Mouse (Mus musculus): ENCODE data around the gene Ube2v1. TPM values are rescaled to one million over a fixed set of nuclear protein-coding genes. Genes with fewer than 3 reads are reported as not detected.

The Ube2v1 gene
- total RNA-seq, 2 experiments from 2014 or later: 158 to 180 TPM

DNA sequence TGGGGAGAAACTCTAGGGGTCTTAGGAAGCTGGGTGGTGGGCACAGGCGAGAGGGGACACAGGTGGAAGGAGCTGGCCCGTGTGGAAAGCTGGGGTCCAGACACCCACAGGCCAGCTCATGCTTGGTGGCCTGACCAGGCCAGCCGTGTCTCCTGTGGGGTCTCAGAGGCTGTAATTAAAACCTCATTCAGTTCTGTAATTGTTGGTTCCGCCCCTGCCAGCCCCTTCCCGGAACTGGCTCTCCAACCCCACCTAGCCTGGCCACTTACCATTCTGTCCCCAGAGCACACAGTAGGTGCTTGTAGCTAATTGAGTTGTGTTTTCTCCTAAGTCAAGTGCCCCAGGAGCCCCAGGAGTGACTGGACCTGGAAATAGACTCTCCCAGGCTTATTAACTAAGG, 32.7 kb downstream of the Ube2v1 start:
- intact Hi-C loops (cut with DNase I; ENCODE audit: low total_unique reads): no loop called here

DNA sequence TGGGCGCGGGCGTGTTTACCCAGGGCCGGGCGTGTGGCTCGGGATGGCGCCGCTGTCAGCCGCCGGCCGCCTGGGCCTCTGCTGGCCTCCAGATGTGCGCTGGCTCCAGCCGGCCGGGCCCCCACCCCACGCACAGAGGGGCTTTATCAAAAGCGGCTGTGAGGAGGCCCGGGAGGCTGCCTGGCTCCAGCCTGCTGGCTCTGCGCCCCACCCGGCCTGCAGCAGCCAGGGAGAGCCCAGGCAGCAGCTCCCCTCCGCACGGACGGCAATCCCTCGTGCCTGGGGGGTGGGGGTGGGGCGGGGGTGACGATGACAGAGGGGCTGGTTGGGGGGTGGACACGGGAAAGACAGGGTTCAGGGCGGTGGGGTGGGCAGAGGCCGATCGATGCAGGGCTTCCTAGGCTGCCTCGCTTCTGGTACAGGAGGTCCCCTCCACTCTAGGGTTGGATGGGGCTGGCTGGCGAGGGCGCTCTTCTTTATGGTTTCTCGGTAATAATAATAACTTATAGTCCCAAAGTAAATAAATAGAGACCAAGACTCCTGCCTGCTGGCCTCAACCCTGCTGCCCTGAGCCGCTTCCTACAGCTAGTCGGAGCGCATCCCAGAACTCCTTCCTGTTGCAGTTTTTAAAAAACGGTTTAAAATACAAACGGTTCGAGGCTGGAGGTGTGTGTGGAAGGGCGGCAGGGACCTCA, 34.3 kb downstream of the Ube2v1 start:
- DNase-seq: peak; percentile 72

More for the DNA sequence above, 32.7 kb downstream of the Ube2v1 start:
- no peak for DNase-seq

DNA sequence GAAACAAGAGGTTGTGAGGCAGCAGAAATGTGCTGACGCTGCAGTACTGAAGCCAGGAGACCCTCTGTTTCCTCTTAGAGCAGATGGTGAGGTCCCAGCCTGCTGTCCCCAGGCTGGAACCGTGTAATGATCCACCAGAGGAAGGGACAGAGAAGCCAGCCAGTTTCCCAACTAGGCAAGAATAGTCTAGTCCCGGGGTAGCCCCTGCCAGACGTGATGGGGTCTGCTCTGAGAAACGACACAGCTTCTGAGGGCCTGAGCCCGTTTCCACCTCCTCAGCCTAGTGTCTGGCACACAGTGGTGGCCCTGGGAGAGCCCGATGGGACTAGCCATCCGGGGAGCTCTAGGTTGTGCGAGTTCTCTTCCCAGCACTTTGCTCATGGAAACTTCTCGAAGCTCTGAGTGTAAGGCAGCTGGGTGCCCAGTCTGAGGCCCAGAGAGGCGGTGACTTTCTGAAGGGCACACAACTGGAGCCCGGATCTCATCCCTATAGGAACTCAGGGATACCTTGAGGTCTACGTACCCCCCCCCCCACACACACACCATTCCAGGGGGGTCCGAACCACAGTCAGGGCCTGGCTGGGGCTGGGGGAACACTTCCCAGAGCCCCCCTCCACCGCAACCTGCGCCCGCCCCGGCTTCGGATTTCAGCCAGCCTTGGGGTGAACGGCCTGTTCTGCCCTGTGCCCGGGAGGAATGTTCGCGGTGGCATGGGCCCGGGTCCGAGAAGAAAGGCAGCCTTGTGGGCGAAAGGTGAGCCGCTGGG, 35.0 kb downstream of the Ube2v1 start:
- intact Hi-C loops (cut with DNase I; ENCODE audit: low total_unique reads): no loop called here
- DNase-seq: no peak

More for the DNA sequence above, 34.3 kb downstream of the Ube2v1 start:
- intact Hi-C loops (cut with DNase I; ENCODE audit: low total_unique reads): no loop called here

DNA sequence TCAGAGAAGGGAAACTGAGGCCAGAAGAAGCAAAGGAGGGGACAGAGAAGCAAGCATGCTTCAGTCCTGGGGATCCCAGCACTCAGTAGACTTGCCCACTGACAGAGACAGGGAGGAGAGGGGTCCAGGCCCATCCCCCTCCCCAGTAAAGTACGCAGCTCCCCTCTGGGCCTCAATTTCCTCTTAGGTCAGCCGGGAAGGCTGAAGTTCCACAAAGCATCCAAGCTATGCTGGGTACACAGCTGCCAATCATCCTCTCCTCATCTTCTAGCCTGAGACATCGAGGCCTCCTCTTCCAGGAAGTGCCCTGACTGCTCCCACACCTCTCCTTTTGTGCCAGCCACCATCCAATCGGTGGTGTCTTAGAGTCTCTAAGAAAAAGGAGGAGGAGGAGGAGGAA, 35.6 kb downstream of the Ube2v1 start:
- intact Hi-C loops (cut with DNase I; ENCODE audit: low total_unique reads): no loop called here
- DNase-seq: no peak

DNA sequence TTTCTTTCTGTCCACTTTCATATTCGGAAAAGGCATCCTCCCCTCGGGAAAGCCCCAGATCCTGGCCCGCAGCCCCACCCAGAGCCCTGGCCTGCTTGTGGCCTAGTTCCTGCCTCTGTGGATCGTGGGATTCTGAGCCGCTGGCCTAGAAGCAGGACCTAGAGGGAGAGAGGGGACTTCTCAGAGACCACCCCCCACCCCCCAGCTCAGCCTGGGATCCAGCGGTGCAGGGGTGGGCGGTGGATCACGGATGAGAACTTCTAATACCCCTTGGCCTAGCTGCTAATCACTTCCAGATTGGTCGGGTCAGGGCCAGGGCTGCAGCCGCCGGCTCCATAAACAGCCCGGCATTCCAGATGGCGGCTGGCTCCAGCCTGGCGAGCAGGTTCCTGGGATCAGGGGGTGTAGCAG, 36.1 kb downstream of the Ube2v1 start:
- intact Hi-C loops (cut with DNase I; ENCODE audit: low total_unique reads): no loop called here
- DNase-seq: peak; percentile 79

DNA sequence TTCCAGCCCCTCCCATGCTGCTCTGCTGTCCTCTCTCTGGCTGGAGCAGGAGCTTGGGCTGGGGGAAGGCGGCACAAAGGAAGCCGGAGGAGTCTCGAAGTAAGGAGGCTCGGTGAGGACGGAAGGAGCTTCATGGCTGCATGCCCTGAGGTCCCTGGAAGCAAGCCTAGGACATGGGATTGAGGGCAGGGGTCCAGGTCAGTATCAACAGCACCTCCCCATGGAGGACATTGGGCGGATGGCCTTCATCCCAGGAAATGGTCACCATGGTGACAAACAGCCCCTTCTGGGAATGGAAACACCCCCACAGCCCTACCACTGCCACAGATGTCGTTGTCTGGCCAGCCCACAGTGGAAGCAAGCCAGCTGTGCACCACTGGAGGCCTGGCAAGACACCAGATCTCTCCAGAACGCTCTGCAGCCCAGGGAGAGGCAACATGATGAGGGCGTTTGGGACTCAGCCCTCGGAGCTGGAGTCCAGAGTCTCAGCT, 37.4 kb downstream of the Ube2v1 start:
- peak; percentile 89 for DNase-seq
- intact Hi-C loops (cut with DNase I; ENCODE audit: low total_unique reads): no loop called here

DNA sequence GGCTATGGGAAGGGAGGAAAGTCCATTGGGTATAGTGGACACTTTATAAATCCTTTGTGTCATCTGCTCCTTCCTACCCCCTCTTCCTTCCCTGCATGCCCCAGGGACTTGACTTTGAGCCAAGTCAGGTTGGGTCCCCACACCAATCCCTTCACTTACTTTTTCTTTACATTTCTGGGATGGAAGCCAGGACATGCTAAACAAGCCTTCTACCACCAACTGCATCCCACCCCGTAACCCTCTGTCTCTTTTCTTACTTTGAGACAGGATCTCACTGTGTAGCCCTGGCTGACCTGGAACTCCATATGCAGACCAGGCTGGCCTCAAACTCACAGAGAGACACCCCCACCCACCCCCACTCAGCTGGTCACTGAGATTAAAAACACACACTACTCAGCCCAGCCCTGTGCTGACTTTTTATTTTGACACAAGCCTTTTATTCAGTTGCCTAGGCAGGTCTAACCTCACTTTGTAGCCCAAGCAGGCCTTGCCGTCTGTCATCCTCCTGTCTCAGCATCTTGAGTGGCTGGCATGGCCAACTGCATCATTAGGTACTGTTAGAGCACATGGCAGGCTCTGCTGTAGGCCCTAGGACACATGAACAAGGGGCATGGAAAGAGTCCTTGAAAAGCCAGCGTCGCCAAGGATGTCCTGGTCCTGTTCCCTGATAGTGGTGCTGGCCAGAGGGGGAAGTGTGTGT, 38.2 kb downstream of the Ube2v1 start:
- DNase-seq: no peak
- intact Hi-C loops (cut with DNase I; ENCODE audit: low total_unique reads): no loop called here

DNA sequence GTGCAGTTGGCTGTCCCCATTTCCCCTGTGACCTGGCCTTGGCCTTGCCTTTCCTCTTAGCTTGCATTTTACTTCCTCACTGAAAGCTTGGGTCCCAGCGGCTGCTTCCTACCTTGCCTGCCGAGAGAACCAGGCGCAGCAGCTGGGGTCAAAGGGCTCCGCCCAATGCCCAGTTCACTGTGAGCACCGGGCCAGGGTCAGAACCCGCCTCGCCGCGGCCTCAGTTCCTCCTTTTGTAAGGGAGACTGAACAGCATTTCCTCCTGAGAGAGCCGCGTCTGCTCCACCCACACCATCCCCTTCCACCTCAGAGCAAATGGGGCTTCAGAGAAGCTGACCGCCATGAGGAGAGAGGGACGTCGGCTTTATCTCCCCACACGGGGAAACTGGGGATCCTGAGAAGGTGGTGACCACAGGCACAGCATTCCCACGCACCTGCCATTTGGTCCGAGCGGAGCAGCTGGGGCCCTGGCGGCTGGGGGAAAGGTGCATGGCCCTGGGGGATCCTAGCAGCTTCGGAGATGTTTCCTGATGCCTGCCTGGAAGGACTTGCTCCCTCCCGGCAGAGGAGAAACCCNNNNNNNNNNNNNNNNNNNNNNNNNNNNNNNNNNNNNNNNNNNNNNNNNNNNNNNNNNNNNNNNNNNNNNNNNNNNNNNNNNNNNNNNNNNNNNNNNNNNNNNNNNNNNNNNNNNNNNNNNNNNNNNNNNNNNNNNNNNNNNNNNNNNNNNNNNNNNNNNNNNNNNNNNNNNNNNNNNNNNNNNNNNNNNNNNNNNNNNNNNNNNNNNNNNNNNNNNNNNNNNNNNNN, 42.9 kb downstream of the Ube2v1 start:
- DNase-seq: peak; percentile 47
- intact Hi-C loops (cut with DNase I; ENCODE audit: low total_unique reads): no loop called here

DNA sequence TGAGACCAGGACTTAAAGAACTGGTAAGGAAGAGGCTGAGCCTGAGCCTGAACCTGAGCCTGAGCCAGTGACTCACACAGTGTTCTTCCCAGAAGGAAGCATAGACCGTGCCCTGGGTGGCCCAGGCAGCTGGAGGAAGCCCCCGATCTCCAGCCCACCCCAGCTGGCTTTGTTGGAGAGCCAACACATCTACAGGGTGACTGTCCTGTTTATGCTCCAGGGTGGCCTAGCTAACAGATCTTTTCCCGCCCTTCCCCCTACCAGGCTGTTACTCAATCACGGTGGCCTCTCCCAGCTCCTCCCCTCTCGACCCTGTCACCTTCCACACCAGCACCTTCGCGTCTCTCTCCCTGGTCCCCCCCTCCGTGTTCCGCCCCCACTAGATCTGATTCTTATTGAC, 44.9 kb downstream of the Ube2v1 start:
- DNase-seq: no peak
- intact Hi-C loops (cut with DNase I; ENCODE audit: low total_unique reads): no loop called here

DNA sequence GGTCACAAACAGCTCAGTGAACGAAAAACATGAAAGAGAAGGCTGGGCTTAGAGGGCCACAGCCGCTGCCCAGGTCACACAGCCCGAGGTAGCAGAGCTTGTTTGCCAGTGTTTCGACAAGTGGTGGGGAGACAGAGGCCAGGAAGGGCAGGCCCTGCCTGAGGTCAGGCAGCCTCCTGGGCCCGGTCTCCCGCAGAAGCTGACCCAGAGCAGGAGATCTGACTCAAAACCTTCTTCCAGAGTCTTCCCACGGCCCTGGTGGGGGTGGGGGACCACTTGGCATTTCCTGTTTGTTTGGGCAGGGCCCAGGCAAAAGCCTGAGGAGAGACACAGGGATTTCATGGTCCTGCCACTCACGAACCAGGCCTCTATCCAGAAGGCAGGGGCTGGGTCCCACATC, 45.9 kb downstream of the Ube2v1 start:
- peak; percentile 45 for DNase-seq

DNA sequence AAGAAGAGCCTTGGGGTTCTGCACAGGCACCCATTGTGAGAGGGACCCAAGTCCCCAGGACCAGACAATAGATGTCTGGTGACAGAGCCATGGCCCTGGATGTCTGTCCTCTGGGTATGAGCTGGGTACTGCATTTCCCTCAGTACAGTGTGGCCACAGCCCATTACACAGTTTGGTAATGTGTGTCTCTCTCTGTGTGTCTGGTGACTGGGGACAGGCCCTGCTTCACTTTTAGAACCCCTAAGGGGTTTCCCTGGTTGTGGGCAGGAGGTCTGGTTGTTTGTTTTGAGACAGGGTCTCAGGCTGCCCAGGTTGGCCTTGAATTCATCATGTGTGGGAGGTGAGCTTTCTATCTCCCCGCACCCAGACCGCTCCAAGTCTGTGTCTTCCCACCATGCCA, 46.6 kb downstream of the Ube2v1 start:
- intact Hi-C loops (cut with DNase I; ENCODE audit: low total_unique reads): no loop called here
- no peak for DNase-seq

More for the DNA sequence above, 45.9 kb downstream of the Ube2v1 start:
- intact Hi-C loops (cut with DNase I; ENCODE audit: low total_unique reads): no loop called here

DNA sequence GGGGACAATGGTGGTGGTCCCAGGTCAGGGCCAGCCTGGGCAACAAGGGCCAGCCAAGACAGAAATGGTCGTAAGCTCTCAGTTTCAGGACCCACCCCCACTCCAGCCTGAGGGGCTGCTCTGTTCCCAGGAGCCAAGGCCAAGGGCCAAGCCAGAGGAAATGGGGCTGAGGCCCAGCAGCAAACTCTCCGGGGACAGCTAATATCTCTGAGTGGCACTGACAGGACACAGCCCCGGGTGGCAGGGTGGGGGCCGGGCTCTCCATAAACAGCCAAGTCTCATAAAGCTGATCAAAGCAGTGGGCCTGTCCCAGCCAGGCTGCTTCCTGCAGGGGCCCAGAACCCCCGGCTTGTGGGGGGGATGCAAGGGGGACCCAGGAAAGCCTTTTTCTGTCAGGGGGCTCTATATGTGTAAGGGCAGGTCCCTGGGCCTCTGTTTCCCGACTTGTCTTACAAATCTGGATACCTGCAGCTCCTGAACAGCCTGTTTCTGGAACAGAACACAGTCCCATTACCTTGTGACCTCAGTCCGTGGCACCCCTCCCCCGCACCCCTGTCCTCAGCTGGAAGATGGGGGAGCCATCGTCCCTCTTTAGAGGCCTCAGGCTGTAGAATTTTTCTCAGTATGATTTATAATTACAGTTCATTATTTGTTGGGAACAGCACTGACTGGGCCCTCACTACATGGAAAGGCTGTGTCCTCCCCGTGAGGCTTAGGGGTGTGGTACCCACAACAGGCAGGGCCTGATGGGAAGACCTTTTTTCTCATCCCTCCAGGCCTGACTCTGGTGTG, 48.5 kb downstream of the Ube2v1 start:
- no peak for DNase-seq
- intact Hi-C loops (cut with DNase I; ENCODE audit: low total_unique reads): no loop called here

DNA sequence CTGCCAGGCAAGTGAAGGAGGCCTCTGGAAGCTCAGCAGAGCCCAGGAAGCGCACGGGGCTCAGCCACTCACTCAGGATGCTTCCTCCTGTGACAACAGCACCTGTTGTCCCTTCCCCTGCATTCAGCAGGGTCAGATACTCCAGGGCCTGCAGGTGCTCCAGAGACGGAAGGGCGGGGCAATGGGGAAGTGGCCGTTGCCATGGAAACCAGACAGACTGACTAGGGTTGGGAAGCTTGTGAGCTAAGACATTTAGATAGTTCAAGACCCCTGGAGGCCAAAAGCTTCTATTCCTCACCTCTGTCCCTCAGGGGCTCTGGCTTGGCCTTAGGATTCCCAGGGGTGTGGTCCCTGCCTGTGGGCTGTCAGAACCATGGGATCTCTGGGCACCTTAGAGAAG, 53.4 kb downstream of the Ube2v1 start:
- intact Hi-C loops (cut with DNase I; ENCODE audit: low total_unique reads): no loop called here

DNA sequence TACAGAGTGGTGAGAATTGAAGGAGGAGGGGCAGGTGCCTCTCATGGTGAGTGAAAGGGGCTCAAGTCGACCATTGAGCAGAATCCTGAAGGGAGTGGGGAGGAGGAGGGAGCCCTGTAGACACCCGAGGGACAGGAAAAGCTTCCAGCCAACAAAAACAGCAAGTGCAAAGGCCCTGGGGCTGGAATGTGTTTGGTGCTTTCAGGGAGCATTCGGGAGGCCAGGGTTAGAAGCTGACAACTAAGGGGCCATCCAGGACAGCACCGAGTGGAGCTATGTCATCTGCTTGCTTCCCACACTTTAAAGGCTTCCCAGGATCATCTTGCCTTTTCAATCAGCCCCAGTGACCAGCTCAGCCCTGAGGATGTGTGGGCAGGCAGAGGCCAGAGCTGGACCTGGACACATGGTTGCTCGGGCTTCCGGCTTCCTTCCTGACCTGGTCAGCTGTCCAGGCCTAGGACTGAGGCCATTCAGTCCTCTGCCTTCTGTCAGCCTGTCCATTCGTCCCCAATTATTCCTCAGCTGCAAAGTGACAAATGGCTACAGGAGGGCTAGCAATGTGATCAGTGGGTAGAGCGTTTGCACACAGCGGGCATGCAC, 54.6 kb downstream of the Ube2v1 start:
- intact Hi-C loops (cut with DNase I; ENCODE audit: low total_unique reads): no loop called here
- DNase-seq: no peak

More for the DNA sequence above, 53.4 kb downstream of the Ube2v1 start:
- no peak for DNase-seq

DNA sequence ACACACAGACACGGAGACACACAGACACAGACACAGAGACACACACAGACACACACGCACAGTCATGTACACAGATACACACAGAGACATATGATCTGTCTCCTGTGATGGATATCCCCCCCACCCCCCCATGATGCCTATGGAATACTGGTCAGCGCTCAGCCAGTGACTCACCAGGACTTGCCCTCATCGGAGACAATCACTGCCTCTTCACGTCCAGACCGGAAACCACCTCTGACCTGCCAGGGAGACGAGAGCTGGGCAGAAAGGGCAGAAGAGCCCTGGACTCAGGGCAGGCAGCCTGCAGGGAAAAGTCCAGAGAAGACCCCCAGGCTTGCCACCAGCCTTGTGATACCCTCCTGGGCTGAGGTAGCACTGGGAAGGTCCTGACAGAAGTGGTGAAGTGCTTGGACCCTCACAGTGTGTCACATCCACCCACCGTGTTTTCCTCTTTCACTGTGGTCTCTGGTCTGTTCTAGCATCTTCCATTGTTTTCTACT, 55.7 kb downstream of the Ube2v1 start:
- no peak for DNase-seq
- intact Hi-C loops (cut with DNase I; ENCODE audit: low total_unique reads): no loop called here

DNA sequence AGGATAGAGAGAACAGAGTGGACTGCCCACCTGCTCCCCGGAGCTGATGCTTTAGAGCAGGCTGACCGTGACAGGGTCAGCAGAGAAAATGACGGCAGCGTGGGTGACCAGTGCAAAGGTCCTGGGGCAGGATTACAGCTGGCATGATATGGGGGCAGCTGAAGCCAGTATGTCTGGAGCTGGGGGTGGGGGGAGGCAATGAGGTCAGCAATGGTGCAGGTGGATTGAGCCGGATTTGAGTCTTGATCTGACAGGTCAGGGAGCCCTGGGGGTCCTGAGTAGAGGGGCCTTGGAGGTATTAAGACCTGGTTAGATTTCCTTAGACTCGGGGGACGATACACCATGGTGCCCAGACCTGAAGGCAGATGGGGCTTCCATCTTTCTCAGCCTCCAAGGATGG, 56.3 kb downstream of the Ube2v1 start:
- no peak for DNase-seq
- intact Hi-C loops (cut with DNase I; ENCODE audit: low total_unique reads): no loop called here

DNA sequence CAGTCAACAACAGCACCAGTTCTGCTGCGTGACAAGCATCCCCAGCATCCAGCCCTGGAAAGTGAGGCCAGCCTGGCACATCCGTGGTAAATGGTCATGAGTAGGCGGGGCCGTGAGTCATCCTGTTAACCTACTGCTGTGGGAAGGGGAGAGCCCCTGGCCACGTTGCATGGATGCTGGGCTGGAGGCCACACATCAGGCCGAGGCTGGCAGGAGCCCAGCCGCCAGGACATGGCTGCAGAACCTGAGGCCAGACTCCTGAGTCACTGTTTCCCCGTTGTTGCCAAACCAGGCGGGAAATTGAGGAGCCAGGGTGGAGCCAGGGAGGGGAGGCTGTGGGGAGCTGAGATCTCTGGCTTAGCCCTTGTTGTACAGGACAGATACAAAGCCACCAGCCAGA, 57.1 kb downstream of the Ube2v1 start:
- DNase-seq: peak; percentile 81
- intact Hi-C loops (cut with DNase I; ENCODE audit: low total_unique reads): no loop called here

Data from gastrocnemius, postnatal 14 days (tissue).